ENCODE assay signal across 8 mouse cellular contexts in the genomic region with DNA sequence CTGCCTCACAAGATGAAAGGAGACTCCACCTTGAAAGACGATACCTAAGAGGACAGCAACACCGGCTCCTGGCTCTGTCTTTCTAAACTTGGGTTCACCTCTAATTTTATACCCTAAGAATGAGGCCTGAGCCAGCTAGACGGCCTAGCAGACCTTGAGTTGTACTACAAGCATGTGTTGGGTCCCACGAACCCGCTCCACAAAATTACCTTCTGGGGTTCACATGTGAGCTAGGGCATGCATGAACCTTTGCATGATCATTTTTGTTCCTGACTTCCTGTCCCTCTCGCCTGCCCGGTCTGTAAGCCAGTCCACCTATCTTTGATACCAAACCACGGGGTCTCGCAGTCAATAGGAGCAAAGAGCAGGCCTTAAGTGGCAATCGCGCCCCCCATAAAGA. TPM values are rescaled to one million over a fixed set of nuclear protein-coding genes. Genes with fewer than 3 reads are reported as not detected.
DNase-seq lines count a peak whose midpoint lies in the region; ATAC-seq and TF ChIP-seq lines count a peak whose summit lies in the region.

No protein-coding gene starts in this region.

- H3K4me3 ChIP-seq in heart, adult 2 months = peak overlapping the region; percentile 69
- H3K4me3 ChIP-seq in C2C12 (ENCODE audit: insufficient read depth, poor library complexity, severe bottlenecking) = peak overlapping the region; percentile 43
- H3K4me3 ChIP-seq in embryonic facial prominence, embryonic 15.5 days (replicated peaks) = peak overlapping the region; percentile 65
- peak overlapping the region; percentile 69 for H3K4me3 ChIP-seq in stomach, embryonic 16.5 days (replicated peaks; ENCODE audit: low read length)

- no peak for DNase-seq in heart, adult 2 months
- no peak for DNase-seq in heart, adult 9 months (ENCODE audit: low spot score in 2 of 2)
- peak; percentile 30 for DNase-seq in liver
- no peak for DNase-seq in spleen, adult 12 weeks (ENCODE audit: low spot score)
- DNase-seq in layer of hippocampus, adult 9-11 months = no peak

- no peak for ATAC-seq in embryonic facial prominence, embryonic 15.5 days (ENCODE audit: insufficient number of reproducible peaks, low FRiP score, low TSS enrichment, low read depth)
- ATAC-seq in stomach, embryonic 16.5 days (ENCODE audit: insufficient read depth, low FRiP score) = no peak

- H3K9me3 ChIP-seq in embryonic facial prominence, embryonic 15.5 days (replicated peaks) = no peaks in the 10 kb centered on the region
- no peaks in the 10 kb centered on the region for H3K9me3 ChIP-seq in stomach, embryonic 16.5 days (replicated peaks; ENCODE audit: control insufficient read depth, low read length)

- peak overlapping the region; percentile 58 for H3K4me2 ChIP-seq in embryonic facial prominence, embryonic 15.5 days (replicated peaks)
- peak overlapping the region; percentile 84 for H3K4me2 ChIP-seq in stomach, embryonic 16.5 days (ENCODE audit: low read depth, low read length)

- TF ChIP-seq CTCF in heart, adult 2 months (IDR thresholded peaks at IDR 0.05) = no peak
- TF ChIP-seq CTCF in C2C12 (IDR thresholded peaks at IDR 0.05; ENCODE audit: control insufficient read depth, insufficient read depth, insufficient read length) = no peak

- H3K27me3 ChIP-seq in heart, adult 2 months (ENCODE audit: control insufficient read depth, insufficient read depth, low read length) = no peaks in the 10 kb centered on the region
- H3K27me3 ChIP-seq in C2C12 (ENCODE audit: control insufficient read depth, insufficient read depth, insufficient read length) = no peaks in the 10 kb centered on the region
- H3K27me3 ChIP-seq in embryonic facial prominence, embryonic 15.5 days = no peaks in the 10 kb centered on the region
- H3K27me3 ChIP-seq in stomach, embryonic 16.5 days (ENCODE audit: control insufficient read depth, insufficient read depth, low read length) = no peaks in the 10 kb centered on the region

- intact Hi-C loops in heart, adult 2 months (cut with DNase I) = loop anchor here (5.0 kb wide), 3 partner anchors 75 to 245 kb away; a partner anchor contains a TSS

- TF ChIP-seq EP300 in heart, adult 2 months (IDR thresholded peaks at IDR 0.05; ENCODE audit: insufficient read depth, low read depth, low read length) = no peak

- no peak for TF ChIP-seq POLR2A in heart, adult 2 months (IDR thresholded peaks at IDR 0.05; ENCODE audit: insufficient read depth, low read depth, low read length)

- peak overlapping the region; percentile 71 for H3K9ac ChIP-seq in heart, adult 2 months (ENCODE audit: low read depth, low read length)
- H3K9ac ChIP-seq in embryonic facial prominence, embryonic 15.5 days = peak overlapping the region; percentile 48
- H3K9ac ChIP-seq in stomach, embryonic 16.5 days (ENCODE audit: low read length) = peak overlapping the region; percentile 81

- no peaks in the 10 kb centered on the region for H3K36me3 ChIP-seq in heart, adult 2 months (ENCODE audit: control insufficient read depth, insufficient read depth, low read length)
- H3K36me3 ChIP-seq in C2C12 (ENCODE audit: control insufficient read depth, insufficient read depth) = peaks cover 42% of the 10 kb centered on the region
- H3K36me3 ChIP-seq in embryonic facial prominence, embryonic 15.5 days = peaks cover 28% of the 10 kb centered on the region
- H3K36me3 ChIP-seq in stomach, embryonic 16.5 days (ENCODE audit: control insufficient read depth, insufficient read depth, low read length) = peaks cover 10% of the 10 kb centered on the region; the same call in 1 of the 2 replicates

- 0 out of 2 replicates have a peak, but pooled peaks cover 1% of the 10 kb centered on the region for H3K79me2 ChIP-seq in heart, adult 2 months (replicated peaks; ENCODE audit: control insufficient read depth, insufficient read depth, low read length)
- H3K79me2 ChIP-seq in C2C12 (ENCODE audit: control insufficient read depth, insufficient read depth) = peaks cover 57% of the 10 kb centered on the region

- peak overlapping the region; percentile 73; the same call in 1 of the 2 replicates for H3K27ac ChIP-seq in heart, adult 2 months
- H3K27ac ChIP-seq in embryonic facial prominence, embryonic 15.5 days (replicated peaks) = peak overlapping the region; percentile 65
- H3K27ac ChIP-seq in stomach, embryonic 16.5 days (ENCODE audit: low read length) = peak overlapping the region; percentile 58

- H3K4me1 ChIP-seq in heart, adult 2 months (ENCODE audit: control insufficient read depth, insufficient read depth, low read length) = peaks cover 4% of the 10 kb centered on the region
- H3K4me1 ChIP-seq in embryonic facial prominence, embryonic 15.5 days = peaks cover 6% of the 10 kb centered on the region
- H3K4me1 ChIP-seq in stomach, embryonic 16.5 days (ENCODE audit: control insufficient read depth, insufficient read depth, low read length) = peaks cover 6% of the 10 kb centered on the region

- peaks cover 42% of the 10 kb centered on the region for H3K79me3 ChIP-seq in C2C12 (ENCODE audit: low read depth)

- WGBS in heart, adult 2 months = 9% methylated on average over 11 of the region's 11 CpGs
- 2% methylated on average over 11 of the region's 11 CpGs for WGBS in embryonic facial prominence, embryonic 15.5 days
- 3% methylated on average over 11 of the region's 11 CpGs for WGBS in stomach, embryonic 16.5 days

- H3ac ChIP-seq in C2C12 (ENCODE audit: control insufficient read depth, insufficient read length, low read depth) = peak overlapping the region; percentile 96

TF ChIP-seq in C2C12, 6 proteins besides CTCF, POLR2A, EP300 and RAD21:
- no peak for TF ChIP-seq FOSL1 (IDR thresholded peaks at IDR 0.05; ENCODE audit: insufficient read depth, low read length, poor library complexity, severe bottlenecking)
- TF ChIP-seq CEBPB (IDR thresholded peaks at IDR 0.05; ENCODE audit: low read depth) = no peak
- TF ChIP-seq MAX (IDR thresholded peaks at IDR 0.05) = no peak
- no peak for TF ChIP-seq MYOG (IDR thresholded peaks at IDR 0.05; ENCODE audit: control insufficient read depth, extremely low read depth, insufficient read length)
- TF ChIP-seq USF1 (IDR thresholded peaks at IDR 0.05; ENCODE audit: low read depth) = no peak
- TF ChIP-seq MYOD1 (IDR thresholded peaks at IDR 0.05; ENCODE audit: control insufficient read depth, insufficient read length, low read depth) = no peak

RNA-seq across cellular contexts. Expression of a gene that starts 0.7 kb away (rescaled TPM):
- 10 to 100 TPM in 1 of 2 experiments, 1 to 10 TPM in 1; 7.4 to 11.4 TPM for total RNA-seq in heart, adult 2 months (2021)
- polyA plus RNA-seq in heart, adult 2 months (2012; rRNA removed) = 10.5 and 11.1 TPM in 2 replicates
- polyA plus RNA-seq in C2C12 (2012; fragmentation: generic; extraction: Trizol) = 578 TPM
- polyA plus RNA-seq in embryonic facial prominence, embryonic 15.5 days (2015; fragmentation: Nextera tagmentation; extraction: Ambion mirVana) = 322 TPM in 2 replicates
- 296 and 325 TPM in 2 replicates for polyA plus RNA-seq in stomach, embryonic 16.5 days (2015; fragmentation: Nextera tagmentation; extraction: Ambion mirVana)

RNA-seq across cellular contexts. Expression of a gene that starts 0.9 kb away (rescaled TPM):
- 10 to 100 TPM; 13.9 to 19.7 TPM for total RNA-seq in heart, adult 2 months (2021)
- polyA plus RNA-seq in heart, adult 2 months (2012; rRNA removed) = 32.4 and 35.2 TPM in 2 replicates
- 109 TPM for polyA plus RNA-seq in C2C12 (2012; fragmentation: generic; extraction: Trizol)
- 107 and 127 TPM in 2 replicates for polyA plus RNA-seq in embryonic facial prominence, embryonic 15.5 days (2015; fragmentation: Nextera tagmentation; extraction: Ambion mirVana)
- 136 and 162 TPM in 2 replicates for polyA plus RNA-seq in stomach, embryonic 16.5 days (2015; fragmentation: Nextera tagmentation; extraction: Ambion mirVana)

RNA-seq across cellular contexts. Expression of a gene that starts 11.3 kb away (rescaled TPM):
- 1,000 to 10,000 TPM in 1 of 2 experiments, 100 to 1,000 TPM in 1; 935 to 1,129 TPM for total RNA-seq in heart, adult 2 months (2021)
- polyA plus RNA-seq in heart, adult 2 months (2012; rRNA removed) = 469 and 474 TPM in 2 replicates
- 982 TPM for polyA plus RNA-seq in C2C12 (2012; fragmentation: generic; extraction: Trizol)
- 297 and 323 TPM in 2 replicates for polyA plus RNA-seq in embryonic facial prominence, embryonic 15.5 days (2015; fragmentation: Nextera tagmentation; extraction: Ambion mirVana)
- 287 and 314 TPM in 2 replicates for polyA plus RNA-seq in stomach, embryonic 16.5 days (2015; fragmentation: Nextera tagmentation; extraction: Ambion mirVana)

RNA-seq across cellular contexts. Expression of a gene that starts 28.5 kb away (rescaled TPM):
- total RNA-seq in heart, adult 2 months (2021) = 100 to 1,000 TPM; 131 to 155 TPM
- polyA plus RNA-seq in heart, adult 2 months (2012; rRNA removed) = 23.9 and 40.7 TPM in 2 replicates
- 12.6 TPM for polyA plus RNA-seq in C2C12 (2012; fragmentation: generic; extraction: Trizol)
- polyA plus RNA-seq in embryonic facial prominence, embryonic 15.5 days (2015; fragmentation: Nextera tagmentation; extraction: Ambion mirVana) = 43.4 and 51.5 TPM in 2 replicates
- polyA plus RNA-seq in stomach, embryonic 16.5 days (2015; fragmentation: Nextera tagmentation; extraction: Ambion mirVana) = 26.1 and 31.0 TPM in 2 replicates

Comparison
In these comparisons a context has a peak if more than half of its experiments do, and no peak if none do; other contexts are left out.
1. RNA of a gene that starts 0.7 kb away (polyA plus RNA-seq): 578 TPM in C2C12 (single experiment), 296 to 325 TPM in stomach, embryonic 16.5 days and 322 TPM in embryonic facial prominence, embryonic 15.5 days; 10.5 to 11.1 TPM in heart, adult 2 months; every median in the first group is over 10 times any median in the second.
2. Peak in every context shown above with its lines, with median percentiles within 50 percentile points of each other: H3K27ac ChIP-seq, H3K4me3 ChIP-seq and H3K9ac ChIP-seq.